Mouse (Mus musculus) left cerebral cortex, adult 18-20 months (tissue): ENCODE results near the gene Gm10488. TPM values are rescaled to one million over a fixed set of nuclear protein-coding genes. Genes with fewer than 3 reads are reported as not detected.
"Not testable (repeated sequence)": the region's sequence is repeated elsewhere in the genome, so short reads cannot be mapped to it uniquely, and the experiment has no call there.

Source experiments
- DNase-seq, 2 experiments: peaks; one replicate each; pipeline ENCODE4 v3.0.0; 2021 to 2022; ENCODE audit warnings: low spot score in 2 of 2, mixed read lengths in 1 of 2
- long read RNA-seq, 2 experiments: library from polyadenylated mRNA; stranded (forward); transcript quantifications; one replicate each; pipeline ENCODE4 v2.0.0; 2021
- microRNA-seq, 2 experiments: library from miRNA; unstranded; fragments of <30 nt; microRNA quantifications; one replicate each; pipeline ENCODE4 v1.2.0; 2021
- total RNA-seq, 2 experiments: library from RNA; stranded (reverse); gene quantifications; 2 replicates each; pipeline ENCODE4 v1.2.3; 2021

Gene Gm10488
- total RNA-seq: not detected
- long read RNA-seq, experiment 1: 0 reads
- long read RNA-seq, experiment 2: 0 reads

DNA sequence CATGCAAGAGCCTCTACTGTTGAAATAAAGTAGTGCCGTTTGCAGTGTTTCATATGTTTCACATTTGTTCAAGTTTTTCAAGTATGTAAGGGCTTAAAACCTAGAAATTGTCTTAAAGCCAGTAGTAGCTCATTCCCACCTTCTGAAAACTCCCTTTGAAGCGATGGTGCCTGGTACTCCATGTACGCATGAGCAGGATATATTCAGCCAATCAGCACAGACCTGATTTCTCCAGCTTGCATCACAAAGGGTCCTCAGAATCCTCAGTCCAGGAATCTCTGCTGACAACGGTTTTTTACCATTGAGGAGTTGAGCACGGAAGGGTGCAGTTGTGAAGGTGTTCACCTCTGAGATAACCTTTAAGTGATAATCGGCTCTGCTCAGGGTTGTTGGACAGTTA is at the start of gene Gm10488:
Gm10488 (plus strand) TSS at position 301 of the 400 bp plus-strand sequence.
- DNase-seq: not testable (repeated sequence)

Small RNA genes lying within 50 kb of the gene (microRNA-seq; reads per million reads assigned to microRNA genes)
- gene Gm44298: 0 reads per million in 2 experiments
